Mouse (Mus musculus) layer of hippocampus, postnatal 10 days (tissue): ENCODE measurements at regions not wholly inside any gene's neighbourhood (a gene's known extent, or its start where the extent isn't known, plus 50 kb on each side); places are given as distances from the start of the nearest gene placed in this dataset.
A peak's percentile ranks its signal among the peaks of the same experiment; 100 is the strongest.

Experiments used
- DNase-seq, 2 experiments: peaks; one replicate each; pipeline ENCODE4 v3.0.0; 2021; ENCODE audit warnings: low spot score in 2 of 2

DNA sequence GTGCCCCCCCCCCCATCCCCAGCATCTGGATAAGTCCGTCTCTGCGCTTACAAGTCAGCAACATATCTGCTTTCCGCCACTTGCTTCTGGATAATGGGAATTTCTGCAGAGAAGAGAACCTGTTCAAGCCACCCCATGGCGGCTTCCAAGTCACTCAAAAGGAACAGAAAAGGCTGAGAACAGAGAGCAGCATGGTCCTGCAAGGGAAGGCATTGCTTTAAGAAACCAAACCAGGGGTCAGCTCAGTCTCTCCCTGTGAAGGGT, 137.5 kb upstream of the Mafb start:
- DNase-seq, result no peak

- no peak for DNase-seq
Observed at GRCm38 (mm10) chr2:160507371-160507770, 138.3 kb upstream of the Top1 start.

DNA sequence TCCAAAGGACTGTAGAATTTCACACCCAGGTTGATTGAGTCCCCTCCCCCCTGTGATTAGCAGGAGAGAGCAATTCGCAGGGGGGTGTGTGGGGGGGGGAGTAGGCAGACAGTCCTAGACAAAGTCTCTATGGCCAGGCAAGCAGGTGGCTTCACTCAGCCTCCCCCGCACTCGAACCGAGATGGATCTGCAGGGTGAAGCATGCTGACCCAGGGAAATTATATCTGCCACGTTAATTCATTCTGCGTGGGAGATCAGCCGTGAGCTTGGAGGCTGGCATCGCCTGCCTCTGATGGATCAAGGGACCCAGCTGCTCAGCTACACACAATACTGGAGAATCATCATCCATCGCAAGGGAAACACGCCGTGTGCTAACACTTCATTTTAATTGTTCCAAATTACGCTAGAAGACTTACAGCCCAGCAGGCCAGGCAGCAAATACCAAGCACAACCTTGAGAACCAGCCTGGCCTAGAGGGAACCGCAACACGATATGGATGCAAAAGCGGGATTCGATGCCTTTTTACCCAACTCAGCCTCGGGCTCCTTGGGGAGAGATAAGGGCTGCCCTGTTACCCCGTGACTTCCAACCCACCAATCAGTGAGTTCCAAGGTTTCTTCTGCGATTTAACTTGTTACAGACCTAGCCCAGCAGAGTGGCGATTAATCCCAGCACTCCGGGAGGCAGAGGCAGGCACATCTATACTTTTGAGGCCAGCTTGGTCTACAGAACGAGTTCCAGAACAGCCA, 137.7 kb upstream of the Top1 start:
- DNase-seq, result peak; percentile 22 to 28

DNA sequence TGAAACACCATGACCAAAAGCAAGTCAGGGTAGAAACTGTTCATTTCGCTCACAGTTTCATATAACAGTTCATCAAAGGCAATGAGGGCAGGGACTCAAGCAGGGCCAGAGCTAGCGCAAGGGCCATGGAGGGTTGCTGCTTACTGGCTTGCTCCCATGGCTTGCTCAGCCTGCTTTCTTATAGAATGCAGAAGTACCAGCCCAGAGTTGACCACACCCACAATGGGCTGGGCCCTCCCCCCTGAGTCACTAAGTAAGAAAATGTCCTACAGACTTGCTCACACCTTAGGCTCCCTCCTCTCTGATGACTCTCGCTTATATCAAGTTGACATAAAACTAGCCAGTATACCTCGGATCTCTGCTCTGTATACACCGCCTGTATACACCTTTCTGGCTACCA, 135.5 kb upstream of the Top1 start:
- DNase-seq, result no peak

DNA sequence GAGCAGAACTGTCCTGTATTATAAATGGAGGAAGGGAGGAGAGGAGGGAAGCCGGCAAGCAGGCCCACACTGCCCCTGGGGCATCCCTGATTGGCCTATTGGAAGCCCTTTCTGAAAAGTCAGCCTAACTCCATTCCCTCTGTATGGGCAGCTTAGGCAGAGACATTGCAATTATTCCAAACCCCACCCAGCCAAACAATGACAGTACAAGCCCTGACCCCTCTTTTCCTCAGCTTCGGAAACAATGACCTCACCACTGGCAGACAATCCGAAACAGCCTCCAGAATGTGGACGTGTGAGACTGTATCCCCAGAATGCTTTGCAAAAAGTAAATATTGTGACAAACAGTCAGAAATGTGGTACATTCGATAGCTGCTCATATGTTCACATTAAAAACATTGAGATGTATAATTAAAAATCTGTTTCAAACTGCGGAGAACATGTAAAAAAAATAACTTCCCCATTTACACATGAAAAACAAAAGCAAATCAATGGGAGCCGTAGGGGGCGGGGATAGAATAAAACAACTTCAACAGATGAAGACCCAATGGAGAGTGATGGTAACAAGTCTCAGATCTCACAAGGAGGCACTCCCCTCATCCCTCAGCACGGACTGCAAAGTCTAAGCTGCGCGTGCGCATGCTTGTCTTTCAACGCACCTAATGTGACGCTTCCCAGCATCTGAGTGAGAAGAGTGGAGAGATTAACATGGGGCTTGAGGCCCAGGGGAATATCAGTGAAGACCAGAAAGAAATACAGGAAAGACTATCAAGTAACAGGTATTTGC, 134.9 kb upstream of the Top1 start:
- no peak for DNase-seq

- DNase-seq, result no peak
Observed at GRCm38 (mm10) chr2:160515621-160516020, 130.1 kb upstream of the Top1 start.

DNA sequence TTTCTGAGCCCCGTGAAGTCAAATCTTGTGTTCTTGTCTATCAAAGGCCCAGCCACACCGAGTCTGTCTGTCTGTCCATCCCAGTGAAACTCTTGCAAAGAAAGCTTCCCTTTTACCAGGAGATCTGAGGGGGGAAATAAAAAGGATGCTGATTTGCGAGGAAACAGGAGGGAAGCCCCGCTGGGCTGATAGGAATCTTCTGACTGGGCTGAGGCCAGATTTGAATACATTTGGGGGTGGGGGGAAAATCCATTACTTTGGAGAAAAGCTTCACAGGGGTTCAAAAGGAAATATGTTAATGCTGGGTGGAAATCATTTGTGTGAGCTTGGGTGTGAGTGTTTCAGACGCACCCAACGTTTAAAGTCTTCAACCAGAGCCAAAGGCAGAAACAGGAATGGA, 129.2 kb upstream of the Top1 start:
- no peak for DNase-seq

DNA sequence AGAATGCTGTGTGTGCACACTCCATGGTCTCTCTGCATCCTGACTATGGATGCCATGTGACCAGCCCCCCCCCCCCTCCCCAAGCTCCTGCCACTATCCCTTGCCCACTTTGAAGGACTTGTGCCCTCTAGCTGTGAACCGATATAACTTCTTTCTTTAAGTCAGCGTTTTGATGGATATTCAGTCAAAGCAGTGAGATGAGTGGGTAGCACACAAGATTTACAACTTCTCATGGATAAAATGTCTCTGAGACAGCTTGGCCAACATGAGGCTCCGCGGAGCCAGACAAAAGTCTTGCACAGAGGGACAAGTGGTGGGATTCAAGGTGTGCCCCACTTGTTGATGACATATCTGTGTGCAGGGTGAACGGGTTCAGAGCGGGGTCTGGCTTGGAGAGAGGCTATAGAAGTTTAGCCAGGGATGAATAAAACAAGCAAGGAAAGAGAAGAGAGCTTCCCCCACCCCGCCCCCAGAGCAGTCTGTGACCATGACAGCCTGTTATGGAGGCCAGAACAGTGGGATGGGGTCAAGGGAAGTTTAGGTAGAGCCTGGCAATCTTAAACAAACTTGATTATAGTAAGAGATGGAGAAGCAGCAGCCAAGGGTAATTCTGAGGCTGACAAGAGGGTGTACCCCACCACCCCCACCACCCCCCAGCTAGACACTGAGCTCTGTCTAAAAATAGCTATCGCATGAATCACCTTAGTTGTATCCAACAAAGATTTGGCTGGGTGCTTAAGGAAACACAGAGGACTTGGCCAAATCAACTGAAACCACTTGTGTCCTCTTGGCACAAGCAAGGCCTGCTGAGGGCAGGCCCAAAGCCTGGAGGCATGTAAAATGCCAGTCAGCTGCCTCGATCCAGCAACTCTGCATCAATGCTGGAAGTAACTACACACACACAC, 120.1 kb upstream of the Top1 start:
- DNase-seq, result no peak

- DNase-seq, result no peak
Observed at GRCm38 (mm10) chr2:160526377-160527125, 119.1 kb upstream of the Top1 start.

DNA sequence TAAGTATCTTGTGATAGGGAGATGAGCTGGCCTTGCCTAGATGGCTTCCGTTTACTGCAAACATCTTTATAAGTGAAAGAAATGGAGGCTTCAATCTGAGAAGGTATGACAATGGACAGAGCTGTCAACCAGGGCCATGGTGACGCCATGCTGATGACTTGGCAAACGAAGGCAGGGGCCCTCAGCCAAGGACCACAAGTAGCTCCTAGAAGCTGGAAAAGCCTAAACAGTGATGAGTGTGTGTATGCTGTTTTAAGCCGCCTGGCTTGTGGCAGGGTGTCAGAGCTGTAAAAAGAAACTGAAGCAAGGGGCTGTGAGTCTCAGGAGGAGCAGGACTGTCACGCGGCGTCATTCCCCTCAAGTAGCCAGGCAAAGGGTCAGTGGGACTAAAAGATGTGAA, 116.4 kb upstream of the Top1 start:
- DNase-seq, result peak in 1 of 2 experiments; percentile 13

DNA sequence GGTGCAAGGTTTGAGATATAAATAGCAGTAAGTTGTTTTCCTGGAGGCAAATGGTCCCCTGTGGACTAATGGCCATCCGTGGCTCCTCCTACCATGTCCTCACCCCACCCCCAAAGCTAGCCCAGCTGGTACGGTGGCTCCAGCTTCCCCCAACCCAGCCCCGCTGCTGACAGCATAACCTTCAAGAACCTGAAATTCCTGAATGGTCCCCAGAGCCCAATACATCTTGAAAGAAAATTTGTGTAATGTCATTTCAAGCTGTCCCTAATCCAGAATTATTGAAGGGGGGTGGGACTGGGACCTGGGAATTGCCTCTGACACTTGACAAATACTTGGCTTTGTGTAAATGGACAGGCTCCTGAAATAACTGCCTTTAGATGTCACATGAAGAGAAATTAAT, 115.3 kb upstream of the Top1 start:
- DNase-seq, result no peak

DNA sequence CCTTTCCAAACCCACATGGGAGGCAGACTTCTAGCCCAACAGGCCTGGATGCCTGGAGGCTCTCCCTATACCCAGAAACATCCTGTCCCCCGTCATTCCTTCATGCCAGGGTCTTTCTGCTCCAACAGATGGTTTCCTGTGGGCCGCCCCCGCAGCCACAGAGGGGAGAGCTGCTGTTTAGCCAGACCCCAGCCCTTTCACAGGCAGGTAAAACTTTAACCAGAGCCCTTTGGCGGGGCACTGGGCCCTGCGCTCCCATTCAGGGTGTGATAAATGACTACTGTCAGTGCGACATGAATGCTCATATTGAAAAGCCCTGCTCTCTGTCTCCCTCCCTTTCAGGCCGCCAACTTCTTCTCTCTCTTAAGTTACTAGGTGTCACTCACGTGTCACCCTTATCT, 108.4 kb upstream of the Top1 start:
- no peak for DNase-seq

- DNase-seq, result no peak
Observed at GRCm38 (mm10) chr2:160545527-160545926, 100.2 kb upstream of the Top1 start.

- DNase-seq, result no peak
Observed at GRCm38 (mm10) chr2:160552121-160552669, 93.5 kb upstream of the Top1 start.

DNA sequence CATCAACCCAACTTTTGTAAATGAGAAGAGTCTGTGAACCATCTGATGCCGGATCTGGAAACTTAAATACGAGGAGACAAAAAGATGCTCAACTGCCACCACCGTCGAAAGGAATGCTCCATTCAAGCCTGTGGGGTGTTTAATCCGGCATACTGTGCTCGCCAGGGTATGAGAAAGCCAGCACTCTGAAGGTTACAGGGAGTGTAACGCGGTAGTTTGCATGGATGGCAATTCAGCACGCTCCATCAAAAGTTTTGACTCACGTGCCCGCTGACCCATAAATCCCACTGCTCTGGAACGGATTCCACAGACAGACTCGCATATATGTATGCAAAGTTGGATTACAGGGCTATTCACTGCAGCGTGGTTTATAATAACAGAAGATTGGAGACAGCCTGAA, 84.0 kb upstream of the Top1 start:
- no peak for DNase-seq

DNA sequence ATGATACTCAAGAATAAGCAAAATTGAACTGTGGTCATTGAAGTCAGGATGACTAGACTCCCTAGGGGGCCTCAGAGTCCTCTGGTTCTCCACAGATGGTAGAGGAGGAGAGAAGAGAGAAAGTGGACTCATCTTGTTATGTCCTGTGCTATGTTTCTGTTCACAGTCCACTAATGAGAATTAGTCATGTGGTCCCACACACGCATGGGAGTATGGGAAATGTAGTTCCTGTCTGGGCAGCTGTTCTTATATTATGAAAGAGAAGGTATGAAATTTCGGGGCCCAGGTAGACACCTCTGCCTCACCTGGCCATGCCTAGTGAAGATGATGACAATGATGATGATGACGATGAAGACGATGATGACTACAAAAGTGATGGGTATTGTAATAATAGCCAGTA, 77.9 kb upstream of the Top1 start:
- no peak for DNase-seq

GRCm38 (mm10) chr2:160569496-160569895, 76.2 kb upstream of the Top1 start:
- no peak for DNase-seq

- DNase-seq, result peak; percentile 94 to 95
Observed at GRCm38 (mm10) chr2:160578384-160579320, 67.0 kb upstream of the Top1 start.

GRCm38 (mm10) chr2:160580250-160580649, 65.4 kb upstream of the Top1 start:
- no peak for DNase-seq

DNA sequence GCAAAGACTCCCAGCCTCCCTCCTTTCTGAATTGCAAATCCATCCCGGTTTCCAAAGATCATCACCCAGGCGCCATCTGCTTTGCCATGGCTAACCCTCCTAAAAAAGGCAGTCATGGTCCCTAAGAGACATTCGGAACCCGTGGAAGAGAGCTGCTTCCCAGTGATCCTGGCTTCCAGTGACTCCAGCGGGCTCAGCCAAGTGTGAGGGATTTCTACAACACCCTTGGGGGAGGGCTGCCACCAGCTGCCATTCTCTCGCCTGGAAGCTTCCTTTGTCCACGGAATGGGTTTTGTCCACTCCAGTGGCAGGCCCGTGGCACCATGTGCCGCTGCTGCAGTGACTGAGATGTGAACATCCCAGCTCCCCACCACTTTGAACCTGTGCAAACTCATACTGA, 64.7 kb upstream of the Top1 start:
- DNase-seq, result no peak
